In the genomic region with DNA sequence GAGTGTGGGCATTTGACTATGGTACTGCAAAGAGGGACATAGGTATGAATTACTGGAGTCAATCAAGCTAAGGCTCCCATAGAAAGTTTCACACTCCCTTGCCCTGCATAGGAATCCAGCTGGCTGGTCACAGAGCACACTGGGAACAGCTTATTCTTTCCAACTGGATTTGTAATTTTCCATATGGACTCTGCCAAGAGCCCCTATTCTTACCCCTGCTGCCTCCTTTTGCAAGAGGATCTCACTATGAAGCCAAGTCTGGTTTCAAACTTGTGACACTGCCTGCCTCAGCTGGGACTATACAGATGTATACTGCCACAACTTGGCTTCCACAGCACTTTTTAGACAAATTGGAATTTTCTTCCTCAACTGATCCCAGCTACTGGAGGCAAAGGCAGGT, we compare ENCODE assay signal across 22 mouse cellular contexts. TPM values are rescaled to one million over a fixed set of nuclear protein-coding genes. Genes with fewer than 3 reads are reported as not detected.
A peak's percentile ranks its signal among the peaks of the same experiment; 100 is the strongest.
DNase-seq lines count a peak whose midpoint lies in the region; ATAC-seq and TF ChIP-seq lines count a peak whose summit lies in the region.
"Had no signal": no experiment of that assay in that cellular context is flagged by ENCODE, and none has a peak within 500 bp of the region (broad histone marks: within the 10 kb centered on the region; RNA-seq: fewer than 3 reads in every experiment).

No protein-coding gene starts in this region.

- H3K27me3 ChIP-seq in lung, embryonic 14.5 days (ENCODE audit: insufficient read depth, low read length) = no peaks in the 10 kb centered on the region
- no peaks in the 10 kb centered on the region for H3K27me3 ChIP-seq in limb, embryonic 15.5 days
- H3K27me3 ChIP-seq: forebrain, embryonic 15.5 days; hindbrain, embryonic 15.5 days; neural tube, embryonic 15.5 days; stomach, embryonic 15.5 days had no signal

- no peak overlapping the region for H3K27ac ChIP-seq in lung, embryonic 14.5 days (ENCODE audit: low read depth)
- peak overlapping the region; percentile 57 for H3K27ac ChIP-seq in limb, embryonic 15.5 days
- H3K27ac ChIP-seq: forebrain, embryonic 15.5 days; hindbrain, embryonic 15.5 days; liver, embryonic 14.5 days; neural tube, embryonic 15.5 days; stomach, embryonic 15.5 days had no signal

- H3K9ac ChIP-seq in lung, embryonic 14.5 days = no peak overlapping the region
- no peak overlapping the region for H3K9ac ChIP-seq in limb, embryonic 15.5 days
- H3K9ac ChIP-seq: forebrain, embryonic 15.5 days; hindbrain, embryonic 15.5 days; liver, embryonic 14.5 days; neural tube, embryonic 15.5 days; stomach, embryonic 15.5 days had no signal

- H3K4me1 ChIP-seq in lung, embryonic 14.5 days (ENCODE audit: insufficient read depth) = no peaks in the 10 kb centered on the region
- peaks cover 18% of the 10 kb centered on the region for H3K4me1 ChIP-seq in limb, embryonic 15.5 days
- H3K4me1 ChIP-seq: forebrain, embryonic 15.5 days; hindbrain, embryonic 15.5 days; neural tube, embryonic 15.5 days; stomach, embryonic 15.5 days had no signal

- no peak overlapping the region for H3K4me2 ChIP-seq in lung, embryonic 14.5 days
- no peak overlapping the region for H3K4me2 ChIP-seq in limb, embryonic 15.5 days
- H3K4me2 ChIP-seq: forebrain, embryonic 15.5 days; hindbrain, embryonic 15.5 days; midbrain, embryonic 11.5 days; neural tube, embryonic 15.5 days; stomach, embryonic 15.5 days had no signal

- peaks cover 30% of the 10 kb centered on the region for H3K36me3 ChIP-seq in lung, embryonic 14.5 days (ENCODE audit: insufficient read depth)
- H3K36me3 ChIP-seq in limb, embryonic 15.5 days = peaks cover 37% of the 10 kb centered on the region

- DNase-seq in heart, adult 11 months = peak; percentile 93
- no peak for DNase-seq in heart, postnatal 36 days
- peak; percentile 26 for DNase-seq in lung, embryonic 14.5 days
- DNase-seq in lung, postnatal 10 days = no peak
- peak; percentile 47 for DNase-seq in skeletal muscle tissue, adult 2 months (ENCODE audit: low read depth, low spot score)
- DNase-seq in kidney, postnatal 36 days = no peak
- DNase-seq: adrenal gland, postnatal 25 days; cerebellum, adult 9-10 months; kidney, adult 8-10 months; kidney, postnatal 10 days; layer of hippocampus, postnatal 36 days; right cerebral cortex, adult 18-20 months; right cerebral cortex, postnatal 4 days; thymus, postnatal 25 days had no signal

- no peak for ATAC-seq in lung, embryonic 14.5 days (ENCODE audit: insufficient read depth)
- ATAC-seq in limb, embryonic 15.5 days (ENCODE audit: insufficient number of reproducible peaks, low FRiP score, low TSS enrichment, low read depth) = peak; percentile 61; the same call in 1 of the 2 replicates
- ATAC-seq: activated CD4-positive, CD25-positive, alpha-beta regulatory T cell, adult 4 months; forebrain, embryonic 15.5 days had no signal

- no peak for TF ChIP-seq CTCF in lung, embryonic 14.5 days (IDR thresholded peaks at IDR 0.05; ENCODE audit: low read depth)

- H3K4me3 ChIP-seq in lung, embryonic 14.5 days (ENCODE audit: low read depth, low read length) = no peak overlapping the region
- no peak overlapping the region for H3K4me3 ChIP-seq in limb, embryonic 15.5 days
- H3K4me3 ChIP-seq: forebrain, embryonic 15.5 days; hindbrain, embryonic 15.5 days; neural tube, embryonic 15.5 days; stomach, embryonic 15.5 days had no signal

- intact Hi-C loops in heart, postnatal 36 days (cut with DNase I) = no loop called here

- H3K9me3 ChIP-seq in lung, embryonic 14.5 days (ENCODE audit: low read depth, low read length) = no peaks in the 10 kb centered on the region
- no peaks in the 10 kb centered on the region for H3K9me3 ChIP-seq in limb, embryonic 15.5 days
- H3K9me3 ChIP-seq: forebrain, embryonic 15.5 days; hindbrain, embryonic 15.5 days; neural tube, embryonic 15.5 days; stomach, embryonic 15.5 days had no signal

RNA-seq across cellular contexts. Expression of gene Pank2, which starts 39.3 kb away (rescaled TPM):
- 10 to 100 TPM; 20.9 to 25.7 TPM for total RNA-seq in heart, postnatal 36 days (2021)
- polyA plus RNA-seq in lung, embryonic 14.5 days (2014; fragmentation: Nextera tagmentation; extraction: Ambion mirVana) = 51.0 and 51.2 TPM in 2 replicates
- polyA plus RNA-seq in limb, embryonic 15.5 days (2015; fragmentation: Nextera tagmentation; extraction: Ambion mirVana) = 27.9 and 34.8 TPM in 2 replicates

RNA-seq across cellular contexts. Expression of gene Rnf24, which starts 51.1 kb away (rescaled TPM):
- 1 to 10 TPM; 2.9 to 3.2 TPM for total RNA-seq in heart, postnatal 36 days (2021)
- polyA plus RNA-seq in lung, embryonic 14.5 days (2014; fragmentation: Nextera tagmentation; extraction: Ambion mirVana) = 3.8 and 5.3 TPM in 2 replicates
- 7.3 and 7.5 TPM in 2 replicates for polyA plus RNA-seq in limb, embryonic 15.5 days (2015; fragmentation: Nextera tagmentation; extraction: Ambion mirVana)

Comparison
In these comparisons a context has a peak if more than half of its experiments do, and no peak if none do; other contexts are left out.
1. DNase-seq: peak in heart, adult 11 months (single experiment), lung, embryonic 14.5 days (single experiment) and skeletal muscle tissue, adult 2 months (single experiment); none in heart, postnatal 36 days (0 of 2), lung, postnatal 10 days (single experiment) and kidney, postnatal 36 days (0 of 2).